Mouse (Mus musculus) kidney, adult 2 months (tissue): Measurements from ENCODE around the gene Kcnb1.

ENCODE experiments used
- CTCF ChIP-seq: fragments of 200-500 bp; conservative IDR thresholded peaks from 2 replicates; pipeline ENCODE4 v1.5.1; 2011; ENCODE audit warnings: low read depth, mild to moderate bottlenecking, control low read depth, low read length, moderate library complexity, mixed read lengths; ENCODE audit not compliant: insufficient read depth, insufficient read length
- POLR2A ChIP-seq: fragments of 200-500 bp; IDR thresholded peaks from one replicate; pipeline ENCODE4 v1.6.1; 2011; ENCODE audit warnings: low read depth, low read length, control low read depth

- TF ChIP-seq CTCF (no peak), POLR2A (no peak)
These were observed 134.6 kb downstream of the Kcnb1 start for GRCm38 (mm10) chr2:167055386-167055785.
